Mouse (Mus musculus) embryo, embryonic 9.5 days (tissue): ENCODE measurements around the gene Mtx2.

Experiments used
- DNase-seq: peaks from one replicate; pipeline ENCODE4 v3.0.0-alpha.2; 2017; ENCODE audit errors: extremely low spot score

Mtx2 gene

DNA sequence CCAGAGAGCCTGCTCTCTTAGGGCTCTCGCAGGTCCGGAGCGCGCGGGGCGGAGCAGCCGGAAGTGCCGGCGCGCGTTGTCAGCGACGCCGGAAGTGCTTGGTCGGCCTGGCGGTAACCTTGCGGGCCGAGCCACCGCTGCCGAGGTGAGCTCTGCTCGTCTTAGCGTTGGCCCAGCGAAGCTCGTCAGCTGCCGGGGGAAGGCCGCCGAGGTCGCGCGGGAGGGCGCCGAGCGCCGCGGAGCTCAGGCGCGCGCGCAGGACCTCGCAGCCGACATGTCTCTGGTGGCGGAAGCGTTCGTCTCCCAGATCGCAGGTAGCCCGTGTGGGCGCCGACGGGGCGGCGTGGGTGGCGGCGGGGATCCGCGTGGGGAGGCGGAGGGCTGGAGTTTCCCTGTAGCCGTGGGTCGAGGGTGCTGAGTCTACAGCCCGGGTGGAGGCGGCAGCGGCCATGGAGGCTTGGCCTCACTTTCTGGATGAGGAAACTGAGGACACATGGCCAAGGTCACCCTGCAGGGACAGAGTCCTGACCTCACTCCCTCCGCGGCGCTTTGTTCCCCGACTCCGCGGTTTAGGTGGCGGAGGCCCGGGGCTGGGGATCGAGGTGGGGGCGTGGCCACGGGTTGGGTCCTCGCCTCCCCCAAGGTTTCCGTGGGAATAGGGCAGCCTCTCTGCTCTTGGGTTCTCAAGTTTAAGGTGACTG lies at the start of gene Mtx2:
Gene Mtx2 (plus strand): TSS at position 74 of the 701 bp plus-strand sequence.
- DNase-seq: peak; percentile 82

GRCm38 (mm10) chr2:74777536-74778275 lies 47.9 kb upstream of the Mtx2 start:
- DNase-seq: no peak

DNA sequence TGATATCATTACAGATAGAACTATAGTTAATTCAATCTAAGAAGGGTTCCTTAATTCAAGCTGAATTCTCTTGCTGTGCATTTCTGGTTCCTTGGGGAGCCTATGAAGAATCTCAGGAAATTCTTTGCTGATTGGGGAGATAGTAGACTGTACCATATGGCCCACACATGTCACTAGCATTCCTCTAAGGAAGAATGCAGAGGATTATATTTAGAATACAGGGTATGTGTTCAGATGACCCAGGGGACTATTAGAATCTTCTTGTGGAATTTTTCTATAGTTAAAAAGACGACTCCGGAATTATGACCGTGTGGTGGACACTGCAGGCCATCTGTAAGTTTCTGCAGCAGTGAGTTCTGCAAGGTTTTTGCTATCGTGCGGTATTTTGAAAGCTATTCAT lies 44.2 kb upstream of the Mtx2 start:
- no peak for DNase-seq

GRCm38 (mm10) chr2:74795531-74795930 lies 30.1 kb upstream of the Mtx2 start:
- no peak for DNase-seq

GRCm38 (mm10) chr2:74808431-74808830 lies 17.2 kb upstream of the Mtx2 start:
- no peak for DNase-seq

DNA sequence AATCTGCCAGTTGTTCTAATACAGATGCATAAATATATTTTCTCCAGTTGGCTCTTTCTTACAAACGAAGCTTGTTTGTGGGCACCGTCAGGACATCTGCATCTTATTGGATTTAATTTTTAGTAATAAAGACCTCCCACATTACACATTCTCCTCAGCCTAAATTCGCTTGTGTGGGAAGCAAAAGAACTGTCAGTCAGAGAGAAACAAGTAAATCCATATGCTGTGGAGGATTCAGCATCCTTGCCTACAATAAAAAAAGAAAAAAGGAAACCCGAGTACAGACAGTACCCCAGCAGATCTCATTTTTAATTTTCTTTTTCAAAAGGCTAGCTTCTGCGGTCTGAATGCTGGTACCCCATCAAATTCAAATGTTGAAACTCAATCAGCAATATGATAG lies 2.9 kb upstream of the Mtx2 start:
- DNase-seq: no peak

- no peak for DNase-seq
These were observed 253 bp upstream of the Mtx2 start for GRCm38 (mm10) chr2:74825371-74825729.

- DNase-seq: no peak
These were observed 21.4 kb downstream of the Mtx2 start for GRCm38 (mm10) chr2:74846992-74847391.

- DNase-seq: no peak
These were observed 21.9 kb downstream of the Mtx2 start for GRCm38 (mm10) chr2:74847516-74847915.

GRCm38 (mm10) chr2:74850036-74850435 lies 24.4 kb downstream of the Mtx2 start:
- no peak for DNase-seq

GRCm38 (mm10) chr2:74862070-74862476 lies 36.5 kb downstream of the Mtx2 start:
- DNase-seq: no peak

DNA sequence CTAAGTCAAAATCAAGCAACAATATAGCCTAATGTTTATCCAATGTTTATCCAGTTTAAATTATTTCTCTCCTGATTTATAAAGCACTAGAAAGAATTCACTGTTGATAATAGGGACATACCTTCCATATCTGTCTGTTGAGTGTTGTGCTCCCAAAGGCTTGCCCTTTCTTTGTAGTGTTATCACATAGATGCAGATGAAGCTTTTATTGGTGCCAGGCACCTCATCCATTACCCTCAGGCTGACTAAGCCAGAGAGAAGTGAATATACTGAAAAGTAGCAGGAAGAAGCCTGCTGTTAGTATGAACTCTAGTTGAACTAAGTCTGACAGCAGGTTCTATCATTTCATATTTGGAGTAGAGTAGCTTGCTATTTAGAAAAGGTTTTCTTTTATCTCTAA lies 39.8 kb downstream of the Mtx2 start:
- DNase-seq: no peak

GRCm38 (mm10) chr2:74874043-74874442 lies 48.4 kb downstream of the Mtx2 start:
- DNase-seq: no peak

GRCm38 (mm10) chr2:74884357-74884756 lies 58.8 kb downstream of the Mtx2 start:
- no peak for DNase-seq

DNA sequence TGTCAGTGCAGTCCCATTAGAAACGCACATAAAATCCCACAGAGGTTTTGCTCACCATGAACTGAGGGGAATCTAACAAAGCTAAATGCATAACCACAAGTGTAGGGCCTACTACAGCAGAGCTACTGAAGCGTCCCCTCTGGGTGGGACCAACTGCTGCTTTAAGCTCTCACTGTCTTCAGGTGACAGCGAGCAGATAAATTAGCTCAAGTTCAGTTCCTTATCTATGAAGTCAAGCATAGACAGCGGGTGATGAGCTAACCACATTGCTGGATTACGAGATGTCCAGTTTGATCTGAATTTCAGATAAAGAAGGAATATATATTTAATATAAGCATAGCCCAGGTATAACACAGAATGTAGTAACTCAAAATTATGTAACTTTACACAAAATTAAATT lies 66.3 kb downstream of the Mtx2 start:
- no peak for DNase-seq

DNA sequence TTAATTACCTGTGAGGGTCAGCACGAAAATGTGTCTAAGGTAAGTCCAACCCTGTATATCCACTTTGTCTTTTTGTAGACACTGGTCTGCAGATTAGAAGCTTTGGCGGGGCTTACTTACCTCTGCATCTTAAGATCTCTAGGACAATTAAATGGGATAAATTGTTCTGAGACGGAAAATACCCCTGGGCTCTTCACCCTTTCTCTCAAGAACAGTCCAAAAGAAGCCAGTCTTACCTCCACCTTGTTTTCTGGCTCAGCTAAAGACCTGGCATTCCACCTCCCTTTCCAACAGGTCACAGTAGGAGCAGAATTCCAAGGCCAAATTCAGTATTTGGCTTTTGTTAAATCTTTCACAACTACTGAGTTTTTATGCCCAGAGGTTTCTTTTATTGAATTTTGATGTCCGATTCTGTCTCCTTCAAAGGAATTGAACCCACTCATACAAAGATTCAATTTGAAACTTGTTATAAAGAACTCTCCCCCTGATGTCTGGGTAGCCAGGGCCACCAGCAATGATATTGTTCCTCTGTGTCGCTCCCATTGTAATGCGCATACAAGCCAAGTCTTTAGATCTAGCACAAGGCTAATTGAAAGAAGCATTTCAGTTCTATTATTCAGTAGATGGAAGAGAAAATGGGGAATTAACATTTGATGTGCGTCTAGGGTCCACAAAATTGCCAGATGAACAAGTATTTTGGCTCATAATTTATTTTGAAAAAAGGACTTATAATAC lies 67.4 kb downstream of the Mtx2 start:
- no peak for DNase-seq

DNA sequence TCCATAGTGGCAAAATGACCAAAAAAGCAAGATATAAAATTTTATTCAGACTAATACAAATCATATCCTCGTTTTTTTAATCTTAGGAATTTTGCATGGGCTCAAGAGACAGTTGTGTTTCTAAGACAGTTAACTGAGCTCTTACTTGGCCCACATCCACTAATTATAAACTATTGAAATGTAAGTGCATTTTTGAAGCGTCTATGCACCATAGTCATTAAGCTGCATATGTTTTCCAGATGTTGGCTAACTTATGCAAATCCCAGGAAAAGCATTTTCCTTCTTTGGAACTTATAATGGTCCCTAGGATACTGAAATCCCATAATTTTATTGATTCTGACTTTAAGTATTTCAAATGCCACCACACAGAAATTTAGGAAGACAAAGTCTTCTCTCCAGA lies 68.5 kb downstream of the Mtx2 start:
- DNase-seq: no peak

DNA sequence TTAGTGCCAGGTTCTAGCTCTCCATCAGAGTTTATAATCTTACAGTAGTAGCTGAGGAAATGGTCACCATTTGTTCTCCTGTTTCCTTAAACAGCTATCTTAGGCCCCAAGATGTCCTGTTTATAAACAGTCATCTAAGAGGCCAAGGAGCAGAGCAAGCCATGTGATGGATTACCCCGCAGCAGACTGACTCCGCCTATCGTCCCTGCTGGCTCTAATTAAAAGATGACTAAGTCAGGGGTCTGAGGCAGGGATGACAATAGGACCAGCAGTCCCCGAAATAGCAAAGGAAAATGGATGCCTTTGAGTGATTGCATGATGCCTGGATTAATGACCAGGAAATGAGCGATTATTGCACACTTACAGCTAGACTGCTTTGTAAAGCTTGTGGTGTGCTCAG lies 74.4 kb downstream of the Mtx2 start:
- peak; percentile 14 for DNase-seq

DNA sequence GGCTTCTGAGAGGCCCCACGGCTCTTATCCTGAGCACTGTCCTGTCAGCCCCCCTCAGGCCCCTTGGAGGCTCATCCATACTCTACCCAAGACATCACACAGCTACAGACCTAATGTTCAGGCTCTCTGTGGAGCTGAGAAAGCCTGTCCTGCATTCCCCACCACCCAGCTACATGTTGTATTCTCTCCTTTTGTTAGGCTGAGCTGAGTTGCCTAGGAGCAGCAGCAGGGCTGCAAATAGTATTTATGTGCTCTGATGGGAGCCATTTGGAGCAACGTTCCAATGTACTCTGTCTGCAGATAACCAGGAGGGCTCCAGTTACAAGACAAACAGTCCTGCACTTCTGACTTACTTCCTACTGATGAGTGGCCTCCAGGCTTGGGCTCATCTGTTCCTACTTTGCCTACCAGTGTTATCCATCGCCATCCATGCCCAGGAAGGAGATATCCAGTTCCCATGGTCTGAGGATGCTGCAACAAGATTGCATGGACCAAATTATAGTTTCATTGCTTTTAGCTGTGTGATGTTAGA lies 76.2 kb downstream of the Mtx2 start:
- peak; percentile 38 for DNase-seq

DNA sequence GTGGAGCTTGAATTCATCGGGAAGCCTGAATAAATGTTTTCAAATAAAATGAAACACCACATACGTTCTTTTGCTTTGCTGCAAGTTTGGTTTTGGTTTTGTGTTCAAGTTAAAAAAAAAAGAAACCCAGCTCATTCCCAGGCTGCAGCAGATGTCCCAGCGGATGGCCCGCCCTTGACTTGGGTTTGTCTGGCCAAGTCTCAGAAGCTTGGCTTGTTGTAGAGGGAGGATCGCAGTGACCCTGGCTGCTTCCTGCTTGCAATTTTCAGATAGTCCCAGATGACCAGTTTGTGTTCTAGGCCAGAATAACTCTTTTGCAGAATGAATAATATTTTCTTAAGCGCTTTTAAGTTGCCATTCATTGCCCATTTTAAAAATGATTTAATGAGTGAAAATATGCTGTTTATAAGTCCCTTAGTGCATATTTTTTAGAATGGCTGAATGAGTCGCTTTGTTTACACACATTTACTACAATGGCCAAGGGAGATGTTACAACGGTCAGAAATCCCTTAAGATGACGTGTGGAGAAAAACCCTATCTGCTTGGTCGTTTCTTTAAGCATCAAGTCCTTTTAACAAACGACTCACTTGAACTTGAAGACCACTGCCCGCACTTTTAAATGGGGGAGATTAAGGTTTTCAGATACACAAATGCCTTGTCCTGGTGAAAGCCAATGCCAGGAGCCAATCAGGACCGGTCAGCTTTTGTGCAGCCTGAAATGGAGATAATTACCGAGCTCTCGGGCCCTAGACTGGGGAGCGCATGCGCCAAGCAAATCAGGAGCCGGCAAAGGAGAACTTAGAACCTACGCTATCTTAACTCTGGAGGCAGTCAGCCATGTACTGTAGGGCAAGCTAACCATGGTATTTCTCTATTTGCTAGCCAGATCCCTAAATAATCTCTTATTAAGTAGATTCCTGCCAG lies 82.0 kb downstream of the Mtx2 start:
- no peak for DNase-seq

DNA sequence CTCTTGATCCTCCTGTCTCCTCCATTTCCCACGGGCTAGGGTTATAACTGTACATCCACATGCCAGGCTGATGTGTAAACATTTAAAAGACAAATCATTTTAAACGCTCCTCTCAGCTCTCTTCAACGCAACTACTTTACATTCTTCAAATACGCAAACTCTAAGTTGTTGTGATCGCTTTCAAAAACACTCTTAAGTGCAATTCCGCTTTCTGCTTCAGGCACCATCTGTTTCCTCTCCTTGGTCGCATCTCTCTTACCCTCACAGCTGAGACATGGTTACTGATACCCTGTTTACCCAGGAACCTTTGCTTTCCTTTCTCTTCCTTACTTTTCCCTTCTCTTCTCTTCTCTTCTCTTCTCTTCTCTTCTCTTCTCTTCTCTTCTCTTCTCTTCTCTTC lies 86.4 kb downstream of the Mtx2 start:
- DNase-seq: no peak
